Mouse (Mus musculus) CH12.LX (cell line): Measurements from ENCODE around the gene Clcf1. TPM values are rescaled to one million over a fixed set of nuclear protein-coding genes. Genes with fewer than 3 reads are reported as not detected.

Experiments
- DNase-seq: peaks from one replicate; pipeline ENCODE4 v3.0.0-alpha.2; 2013; ENCODE audit errors: extremely low read depth
- H3K27ac ChIP-seq: 2 replicates; pipeline ENCODE4 v1.5.1; 2012; ENCODE audit warnings: low read depth, mild to moderate bottlenecking, control low read depth, moderate library complexity; ENCODE audit not compliant: insufficient read depth
- H3K27me3 ChIP-seq: replicated peaks from 2 replicates; pipeline ENCODE3; 2012; ENCODE audit warnings: inconsistent platforms
- H3K36me3 ChIP-seq, 2 experiments: replicated peaks in 1 of 2; 2 replicates each; pipeline versions ENCODE3 to v1.6.1; 2012; ENCODE audit warnings: inconsistent platforms in 1 of 2, low read length in 1 of 2, mild to moderate bottlenecking in 1 of 2, mixed read lengths in 1 of 2, moderate library complexity in 1 of 2; ENCODE audit not compliant: control insufficient read depth in 1 of 2, insufficient read depth in 1 of 2
- H3K4me1 ChIP-seq, 2 experiments: 2 replicates each; pipeline ENCODE4 v1.6.1; 2012; ENCODE audit warnings: inconsistent platforms in 1 of 2, moderate library complexity in 1 of 2; ENCODE audit not compliant: insufficient read depth in 2 of 2, control insufficient read depth in 1 of 2
- H3K4me2 ChIP-seq: 2 replicates; pipeline ENCODE4 v1.6.1; 2012; ENCODE audit warnings: low read depth, mild to moderate bottlenecking, control low read depth; ENCODE audit not compliant: poor library complexity, insufficient read depth, severe bottlenecking
- H3K4me3 ChIP-seq, 3 experiments: fragments of 150-350 bp in 1 of 3; sonication (generic) in 1 of 3; replicated peaks in 1 of 3; 2 replicates each; pipeline versions ENCODE3 to v1.5.1; 2011 to 2012; ENCODE audit warnings: low read depth in 2 of 3, low read length in 2 of 3, mild to moderate bottlenecking in 2 of 3, moderate library complexity in 2 of 3, control low read depth in 1 of 3, improper control_type of control experiment in 1 of 3, inconsistent platforms in 1 of 3, mixed read lengths in 1 of 3; ENCODE audit not compliant: poor library complexity in 1 of 3
- H3K79me2 ChIP-seq: replicated peaks from 2 replicates; pipeline ENCODE4 v1.6.1; 2012; ENCODE audit warnings: mild to moderate bottlenecking, moderate library complexity; ENCODE audit not compliant: control insufficient read depth, poor library complexity, insufficient read depth, severe bottlenecking; ENCODE audit errors: extremely low read depth
- H3K9ac ChIP-seq: 2 replicates; pipeline ENCODE4 v1.6.1; 2012; ENCODE audit warnings: low read depth, mild to moderate bottlenecking, control low read depth, moderate library complexity; ENCODE audit not compliant: insufficient read depth
- H3K9me3 ChIP-seq: replicated peaks from 2 replicates; pipeline ENCODE3; 2012; ENCODE audit warnings: low read length, inconsistent platforms, mixed read lengths
- BHLHE40 ChIP-seq: IDR thresholded peaks from 2 replicates; pipeline ENCODE4 v1.6.1; 2011; ENCODE audit warnings: mild to moderate bottlenecking, low read depth, low read length, improper control_type of control experiment
- E2F4 ChIP-seq: IDR thresholded peaks from 2 replicates; pipeline ENCODE4 v1.6.1; 2011; ENCODE audit warnings: low read depth, low read length, improper control_type of control experiment; ENCODE audit not compliant: insufficient replicate concordance
- ELF1 ChIP-seq: IDR thresholded peaks from 2 replicates; pipeline ENCODE4 v1.6.1; 2014; ENCODE audit warnings: low read depth, mild to moderate bottlenecking, inconsistent platforms, low read length, improper control_type of control experiment
- EP300 ChIP-seq: IDR thresholded peaks from 2 replicates; pipeline ENCODE4 v1.6.1; 2011; ENCODE audit warnings: low read length, improper control_type of control experiment
- GABPA ChIP-seq: IDR thresholded peaks from 2 replicates; pipeline ENCODE4 v1.6.1; 2012; ENCODE audit warnings: low read depth, low read length, improper control_type of control experiment, inconsistent platforms; ENCODE audit not compliant: insufficient replicate concordance
- KAT2A ChIP-seq: IDR thresholded peaks from 2 replicates; pipeline ENCODE4 v1.6.1; 2012; ENCODE audit warnings: low read length, improper control_type of control experiment, inconsistent platforms; ENCODE audit not compliant: insufficient replicate concordance
- MAFK ChIP-seq: IDR thresholded peaks from 2 replicates; pipeline ENCODE4 v1.6.1; 2011; ENCODE audit warnings: low read length, improper control_type of control experiment; ENCODE audit not compliant: insufficient replicate concordance
- MAZ ChIP-seq: IDR thresholded peaks from 2 replicates; pipeline ENCODE4 v1.6.1; 2012; ENCODE audit warnings: low read depth, mild to moderate bottlenecking, inconsistent platforms, low read length, improper control_type of control experiment, moderate library complexity
- MXI1 ChIP-seq: IDR thresholded peaks from 2 replicates; pipeline ENCODE4 v1.6.1; 2011; ENCODE audit warnings: mild to moderate bottlenecking, low read depth, low read length, improper control_type of control experiment
- POLR2A ChIP-seq: IDR thresholded peaks from 2 replicates; pipeline ENCODE4 v1.6.1; 2011; ENCODE audit warnings: low read depth, mild to moderate bottlenecking, improper control_type of control experiment, low read length
- RAD21 ChIP-seq: IDR thresholded peaks from 2 replicates; pipeline ENCODE4 v1.6.1; 2011; ENCODE audit warnings: low read depth, mild to moderate bottlenecking, low read length, improper control_type of control experiment, moderate library complexity
- SMC3 ChIP-seq: IDR thresholded peaks from 2 replicates; pipeline ENCODE4 v1.6.1; 2011; ENCODE audit warnings: low read depth, low read length, improper control_type of control experiment
- ZKSCAN1 ChIP-seq: IDR thresholded peaks from 2 replicates; pipeline ENCODE4 v1.6.1; 2012; ENCODE audit warnings: low read depth, inconsistent platforms, low read length, improper control_type of control experiment, borderline replicate concordance
- ZMIZ1 ChIP-seq: IDR thresholded peaks from 2 replicates; pipeline ENCODE4 v1.6.1; 2012; ENCODE audit warnings: low read depth, mild to moderate bottlenecking, inconsistent platforms, low read length, improper control_type of control experiment
- dilution Hi-C: fragments of 300-500 bp; cut with MboI; formaldehyde crosslinking; loops from 2 replicates; pipeline ENCODE4 v1.14.3; 2020; ENCODE audit warnings: low sequenced_read_pairs; ENCODE audit not compliant: extremely low pct_unique_long_range_greater_than_20kb, extremely low pct_ligation_motif_present
- in situ Hi-C: fragments of 300-500 bp; cut with MboI; formaldehyde crosslinking; loops from 3 replicates; pipeline ENCODE4 v1.14.3; 2019; ENCODE audit warnings: low sequenced_read_pairs, low pct_ligation_motif_present, low pct_unique_long_range_greater_than_20kb, mixed read lengths
- polyA plus RNA-seq: library from polyadenylated mRNA; unstranded; fragments of >175 nt; gene quantifications from 2 replicates; pipeline ENCODE4 v1.2.1, GENCODE M21; 2012; ENCODE audit warnings: low read depth; ENCODE audit not compliant: insufficient read length
- total RNA-seq, 2 experiments: library from RNA; depleted of rRNA; stranded (reverse); fragments of 300-350 nt in 1 of 2; fragments of >200 nt in 1 of 2; gene quantifications; 2 replicates each; pipeline ENCODE4 v1.2.3; 2012 to 2014

The Clcf1 gene
- total and polyA plus RNA-seq, 3 experiments = 0.09 to 1.0 (median 0.28) TPM

GRCm38 (mm10) chr19:4196048-4196447 is 18.0 kb upstream of the Clcf1 start:
- Histone ChIP-seq H3K36me3 (peaks cover 56 to 76% of the 10 kb centered on the region in 2 experiments), H3K4me1 (peaks cover 11 to 68% of the 10 kb centered on the region in 2 experiments), H3K9ac (no peak overlapping the region), H3K27ac (no peak overlapping the region), H3K79me2 (peaks cover 35% of the 10 kb centered on the region), H3K4me3 (no peak overlapping the region), H3K9me3 (no peaks in the 10 kb centered on the region), H3K4me2 (no peak overlapping the region), H3K27me3 (no peaks in the 10 kb centered on the region)
- no peak for DNase-seq
- TF ChIP-seq KAT2A (no peak), ZMIZ1 (no peak), POLR2A (no peak; the same call in 1 of the 2 replicates), MAZ (no peak), ELF1 (no peak), RAD21 (no peak), EP300 (no peak), ZKSCAN1 (no peak)
- dilution Hi-C loops (no loop called here), in situ Hi-C loops (no loop called here)

GRCm38 (mm10) chr19:4196548-4196947 is 17.5 kb upstream of the Clcf1 start:
- Histone ChIP-seq H3K79me2 (peaks cover 37% of the 10 kb centered on the region), H3K27ac (no peak overlapping the region), H3K9ac (no peak overlapping the region), H3K4me1 (peaks cover 11 to 68% of the 10 kb centered on the region in 2 experiments), H3K27me3 (no peaks in the 10 kb centered on the region), H3K4me3 (no peak overlapping the region), H3K36me3 (peaks cover 56 to 76% of the 10 kb centered on the region in 2 experiments), H3K9me3 (no peaks in the 10 kb centered on the region), H3K4me2 (no peak overlapping the region)
- no peak for DNase-seq
- TF ChIP-seq E2F4 (no peak), MXI1 (peak; percentile 40; the same call in 1 of the 2 replicates)
- dilution Hi-C loops (no loop called here), in situ Hi-C loops (no loop called here)

GRCm38 (mm10) chr19:4197180-4197579 is 16.9 kb upstream of the Clcf1 start:
- TF ChIP-seq MXI1 (no peak), BHLHE40 (no peak), SMC3 (no peak), MAFK (peak; percentile 65; the same call in 1 of the 2 replicates), GABPA (no peak), ELF1 (no peak)
- no peak overlapping the region for H3K4me2 ChIP-seq
- H3K4me3 ChIP-seq = no peak overlapping the region
- H3K9me3 ChIP-seq = no peaks in the 10 kb centered on the region
- H3K9ac ChIP-seq = no peak overlapping the region
- peaks cover 37% of the 10 kb centered on the region for H3K79me2 ChIP-seq
- H3K4me1 ChIP-seq = peaks cover 15 to 74% of the 10 kb centered on the region in 2 experiments
- dilution Hi-C loops = no loop called here
- no peaks in the 10 kb centered on the region for H3K27me3 ChIP-seq
- in situ Hi-C loops = no loop called here
- no peak for DNase-seq
- H3K27ac ChIP-seq = no peak overlapping the region
- peaks cover 56 to 76% of the 10 kb centered on the region in 2 experiments for H3K36me3 ChIP-seq
